Mouse (Mus musculus) liver, embryonic 14.5 days (tissue): ENCODE results near the gene Bpnt1.

Experiments
- CTCF ChIP-seq: IDR thresholded peaks from 2 replicates; pipeline ENCODE4 v1.5.1; 2016; ENCODE audit warnings: antibody characterized with exemption, low read depth, control low read depth
- EP300 ChIP-seq: IDR thresholded peaks from 2 replicates; pipeline ENCODE4 v1.6.1; 2016; ENCODE audit warnings: antibody characterized with exemption, low read depth

DNA sequence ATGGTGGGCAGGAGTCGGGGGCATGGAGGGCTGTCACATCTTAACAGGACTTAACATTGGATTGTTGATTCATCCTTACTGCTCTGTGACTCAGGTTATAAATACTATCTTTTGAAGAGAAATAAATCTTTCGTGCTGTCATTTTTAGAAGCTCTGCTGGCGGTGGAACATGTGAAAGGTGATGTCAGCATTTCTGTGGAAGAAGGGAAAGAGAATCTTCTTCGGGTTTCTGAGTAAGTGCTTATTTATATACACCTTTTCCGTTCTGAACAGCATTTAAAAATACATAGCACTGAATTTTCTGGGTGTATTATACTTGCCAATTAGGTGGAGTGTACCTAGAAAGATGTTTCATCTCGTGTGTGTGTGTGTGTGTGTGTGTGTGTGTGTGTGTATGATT, 35.4 kb downstream of the Bpnt1 start:
- TF ChIP-seq CTCF (no peak), EP300 (no peak)
